Mouse (Mus musculus): ENCODE data around the gene Ttc27.

- TF ChIP-seq CTCF (IDR thresholded peaks at IDR 0.05; ENCODE audit: low read depth) (no peak), EP300 (IDR thresholded peaks at IDR 0.05; ENCODE audit: low read depth) (no peak)
These were observed 156.2 kb downstream of the Ttc27 start for GRCm38 (mm10) chr17:74873756-74874155.
